Mouse (Mus musculus) layer of hippocampus, adult 9-11 months (tissue): ENCODE measurements around the gene Cntnap2.
A peak's percentile ranks its signal among the peaks of the same experiment; 100 is the strongest.

Source experiments
- DNase-seq: peaks from one replicate; pipeline ENCODE4 v3.0.0; 2022

The Cntnap2 gene

DNA sequence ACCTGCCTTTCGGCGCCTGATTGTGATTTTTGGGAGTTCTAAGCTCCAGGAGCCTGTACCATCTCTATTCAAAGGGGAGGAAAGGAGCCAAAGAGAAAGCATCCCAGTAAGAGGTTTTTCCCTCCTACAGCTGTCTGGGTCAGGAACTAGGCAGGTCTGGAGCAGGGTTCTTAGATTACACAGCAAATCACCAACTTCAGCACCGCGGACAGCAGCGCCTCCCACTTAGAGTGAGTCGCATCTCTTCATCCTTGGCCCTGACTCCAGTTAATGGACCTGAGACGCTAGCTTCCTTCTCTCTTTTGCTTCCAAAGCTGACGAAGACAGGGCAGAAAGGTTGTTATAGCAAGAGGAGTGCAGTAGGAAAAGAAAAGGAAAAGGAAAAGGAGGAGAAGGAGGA lies at the start of gene Cntnap2:
Gene Cntnap2, plus strand, starts transcription at position 267 of the 400 bp plus-strand sequence.
- DNase-seq: peak; percentile 26

DNA sequence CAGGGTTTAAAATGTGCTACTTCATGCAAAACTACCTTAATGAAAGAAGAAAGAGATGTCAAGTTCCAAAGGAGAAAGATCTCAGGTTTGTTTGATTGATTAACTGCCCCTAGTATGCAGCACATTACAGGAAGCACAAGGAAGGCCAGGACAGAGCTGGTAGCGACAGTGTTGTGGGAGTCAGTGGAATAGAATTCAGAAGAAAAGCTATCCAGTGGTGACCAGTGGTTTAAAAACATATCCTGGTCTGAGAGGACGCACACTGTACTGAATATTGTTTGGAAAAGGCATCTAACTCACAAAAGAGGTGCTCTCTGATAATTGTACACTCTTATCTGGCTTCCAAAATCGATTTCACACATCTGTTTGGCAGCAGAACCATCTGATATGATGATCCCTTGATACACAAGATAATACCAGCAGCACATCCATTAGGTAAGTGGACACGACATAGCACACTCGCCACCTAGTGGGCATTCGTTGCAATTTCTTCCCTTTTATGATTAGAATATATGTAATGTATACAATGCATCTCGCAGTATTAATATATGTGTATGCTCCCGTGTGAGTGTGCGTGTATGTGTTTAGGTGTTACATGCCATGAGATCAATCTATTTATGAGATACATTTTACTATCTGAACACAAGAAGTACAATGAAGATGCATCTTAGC lies 33.0 kb upstream of the Cntnap2 start:
- peak; percentile 31 for DNase-seq

DNA sequence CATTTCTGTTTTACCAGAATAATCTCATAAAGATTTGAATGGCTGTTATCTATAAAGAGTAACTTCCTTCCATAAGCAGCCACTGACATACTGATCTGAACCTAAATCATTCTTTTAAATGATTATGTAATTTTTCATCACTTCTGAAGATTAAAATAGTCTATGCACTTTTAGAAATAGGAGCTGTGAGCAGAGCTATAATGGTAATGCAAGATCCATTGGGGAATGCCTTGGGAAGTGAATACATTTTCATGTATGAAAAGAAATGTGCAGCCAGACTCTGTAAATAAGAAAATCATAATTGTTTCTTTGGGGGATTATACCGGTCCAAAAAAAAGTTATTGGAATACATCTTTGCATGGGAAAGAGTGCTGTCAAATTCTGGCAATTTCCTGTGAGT lies 19.7 kb upstream of the Cntnap2 start:
- no peak for DNase-seq

DNA sequence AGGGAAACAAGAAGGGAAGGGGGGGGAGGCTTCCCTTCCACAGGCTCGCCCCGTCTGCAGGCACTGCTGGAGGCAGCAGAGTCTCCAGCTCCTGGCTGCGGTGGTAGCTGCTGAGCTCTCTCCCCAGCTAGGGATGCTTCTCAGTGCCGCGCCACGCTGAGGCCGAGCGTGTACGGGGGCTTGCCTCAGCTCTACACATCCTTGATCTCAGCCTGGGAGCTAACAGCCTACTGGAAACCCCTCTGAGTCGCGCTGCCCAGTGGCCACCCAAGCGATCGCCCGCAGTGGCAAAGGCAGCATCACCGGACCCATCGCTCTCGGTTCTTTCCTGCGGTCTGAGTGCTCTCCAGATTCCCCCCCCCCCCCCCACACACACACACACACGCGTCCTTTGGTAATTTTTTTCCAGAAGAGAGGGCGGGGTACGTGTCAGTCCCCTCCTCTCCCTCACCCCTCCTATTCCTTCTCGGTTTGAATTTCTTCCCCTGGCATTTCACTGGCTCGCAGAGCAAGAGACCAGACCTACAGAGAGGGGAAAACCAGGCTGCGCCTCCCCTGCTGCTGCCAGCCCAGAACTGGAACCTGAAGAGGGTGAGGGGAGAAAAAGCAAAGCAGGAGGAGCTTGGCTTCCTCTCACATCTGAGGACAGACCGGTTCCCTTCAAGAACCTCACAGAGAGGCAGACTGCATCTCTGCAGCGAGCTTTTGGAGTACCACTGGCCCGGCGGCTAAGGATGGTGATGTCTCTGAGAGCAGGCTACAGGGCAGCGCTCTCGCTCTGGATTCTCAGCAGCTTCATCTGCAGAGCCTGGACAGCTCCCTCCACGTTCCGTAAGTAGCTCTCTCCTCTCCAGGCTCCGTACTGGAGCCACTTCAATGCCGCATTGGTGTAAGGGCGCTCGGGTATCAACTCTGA lies 657 bp downstream of the Cntnap2 start:
- peak; percentile 60 for DNase-seq

DNA sequence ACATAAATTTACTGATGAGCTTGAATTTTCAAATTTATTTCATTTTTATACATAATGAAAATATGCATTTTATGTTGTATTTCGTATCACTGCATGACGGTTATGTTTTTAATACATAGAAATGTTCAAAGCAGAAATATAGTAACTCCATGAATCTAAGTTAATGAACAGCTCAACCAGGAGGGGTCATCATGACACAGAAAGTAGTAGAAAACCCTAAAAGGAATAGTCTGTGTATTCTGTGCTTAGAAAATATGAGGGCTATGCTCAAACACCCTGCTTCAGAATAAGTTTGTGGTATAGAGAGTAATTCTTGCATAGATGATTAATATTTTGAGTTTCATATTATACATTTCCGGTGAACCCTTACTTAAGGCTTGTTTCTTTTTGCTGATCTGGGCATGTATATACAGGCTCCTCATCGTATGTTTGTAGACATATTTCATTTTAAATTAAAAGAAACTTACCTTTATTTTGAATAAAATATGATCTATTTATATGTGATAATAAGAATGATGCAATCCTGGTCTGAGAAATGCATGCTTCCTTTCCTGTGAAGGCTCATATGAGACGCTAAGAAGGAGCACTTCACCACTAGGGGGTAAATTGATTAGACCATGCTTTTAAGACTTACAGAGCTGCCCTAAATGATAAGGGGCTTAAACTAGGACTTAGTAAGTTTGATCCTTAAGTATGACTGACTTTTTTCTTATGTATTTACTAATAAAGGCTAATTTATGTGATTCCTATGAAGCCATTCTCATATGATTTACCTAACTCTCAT lies 3.2 kb downstream of the Cntnap2 start:
- DNase-seq: no peak

DNA sequence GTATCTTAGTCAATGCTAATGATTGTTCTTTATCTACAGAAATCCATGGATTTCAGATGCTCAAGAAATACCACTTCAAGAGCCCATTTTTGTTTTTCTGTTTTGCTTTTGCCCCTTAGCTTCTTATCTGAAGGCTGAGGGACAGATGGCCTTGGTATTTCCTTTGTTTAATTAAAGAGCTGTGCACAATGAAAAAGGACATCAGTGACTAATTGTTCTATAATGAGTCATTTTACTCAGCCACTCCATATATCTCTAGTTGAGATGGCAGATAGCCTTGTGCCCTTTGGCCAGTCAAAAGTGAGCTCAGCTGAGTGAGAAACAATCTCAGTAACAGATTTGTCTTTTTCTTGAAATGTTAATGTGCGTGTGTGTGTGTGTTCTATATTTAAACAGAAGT lies 29.1 kb downstream of the Cntnap2 start:
- DNase-seq: no peak

DNA sequence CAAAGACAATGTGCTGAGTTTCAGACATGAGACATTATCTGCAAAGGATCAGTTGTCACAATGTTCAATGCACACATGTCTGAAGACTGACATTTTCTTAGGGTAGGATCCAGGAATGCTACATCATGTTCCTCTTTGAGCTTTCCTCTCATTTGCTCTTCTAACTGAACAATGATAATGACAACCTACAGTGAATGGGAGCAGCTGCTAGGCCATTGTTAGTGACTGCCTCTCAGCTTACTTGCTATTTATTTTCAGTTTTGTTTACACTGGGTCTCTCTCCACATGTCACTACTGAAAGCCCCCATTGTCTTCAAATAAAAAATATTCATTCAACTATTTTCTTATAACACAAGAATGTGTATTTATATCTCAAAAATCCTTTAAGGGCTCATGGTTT lies 54.5 kb downstream of the Cntnap2 start:
- DNase-seq: no peak

DNA sequence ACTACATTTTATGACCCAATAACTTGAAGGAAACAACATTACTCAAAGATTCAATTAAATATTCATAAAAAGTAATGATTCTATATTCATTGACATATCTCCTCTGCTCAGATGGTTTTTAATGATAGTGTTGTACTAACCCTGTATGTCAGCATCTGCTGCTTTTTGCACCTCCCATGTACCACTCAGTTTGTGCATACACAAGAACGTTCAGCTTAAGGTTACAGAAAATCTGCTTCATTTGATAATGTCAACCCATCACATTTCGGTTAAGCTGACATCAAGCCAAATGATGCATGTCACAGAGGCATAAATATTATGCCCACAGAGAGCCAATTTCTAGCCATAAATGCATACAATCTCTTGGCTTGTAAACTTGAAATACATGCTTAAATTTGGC lies 85.7 kb downstream of the Cntnap2 start:
- no peak for DNase-seq

DNA sequence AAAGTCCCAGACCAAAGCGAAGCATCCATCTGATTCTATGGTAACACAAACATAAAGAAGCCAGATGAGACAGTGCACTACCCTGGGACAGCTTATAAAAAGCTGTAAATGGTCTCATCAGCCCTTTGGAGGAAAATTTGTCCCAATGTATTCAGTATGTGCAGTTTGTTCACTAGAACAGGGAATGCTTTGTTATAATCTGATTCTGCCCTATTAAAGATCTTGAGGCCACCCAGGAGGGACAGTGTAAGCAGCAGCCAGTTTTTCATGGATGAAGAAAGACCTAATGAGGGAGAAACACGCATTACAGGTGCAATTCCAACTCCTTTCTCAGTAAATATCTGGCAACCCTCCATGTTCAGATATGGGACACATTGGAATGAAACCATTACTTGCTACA lies 145.9 kb downstream of the Cntnap2 start:
- no peak for DNase-seq

DNA sequence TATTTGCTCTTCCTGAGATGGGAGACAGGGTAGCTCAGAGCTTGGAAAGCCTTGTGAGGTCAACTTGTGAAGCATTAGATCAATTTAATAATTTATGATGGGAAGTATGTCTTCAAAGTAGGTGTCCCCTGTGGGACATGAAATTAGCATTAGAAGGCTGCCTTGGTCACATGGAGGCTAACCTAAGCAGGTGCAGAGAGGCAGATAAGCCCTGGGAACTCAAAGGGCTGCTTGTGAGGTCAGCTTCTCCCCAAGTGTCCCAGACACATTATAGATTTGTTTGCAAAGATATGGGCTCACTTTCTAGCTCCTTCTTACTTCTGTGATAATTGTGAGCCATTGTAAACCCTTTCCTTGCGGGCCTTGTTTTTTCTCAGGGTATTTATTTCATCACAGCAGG lies 155.2 kb downstream of the Cntnap2 start:
- DNase-seq: no peak

DNA sequence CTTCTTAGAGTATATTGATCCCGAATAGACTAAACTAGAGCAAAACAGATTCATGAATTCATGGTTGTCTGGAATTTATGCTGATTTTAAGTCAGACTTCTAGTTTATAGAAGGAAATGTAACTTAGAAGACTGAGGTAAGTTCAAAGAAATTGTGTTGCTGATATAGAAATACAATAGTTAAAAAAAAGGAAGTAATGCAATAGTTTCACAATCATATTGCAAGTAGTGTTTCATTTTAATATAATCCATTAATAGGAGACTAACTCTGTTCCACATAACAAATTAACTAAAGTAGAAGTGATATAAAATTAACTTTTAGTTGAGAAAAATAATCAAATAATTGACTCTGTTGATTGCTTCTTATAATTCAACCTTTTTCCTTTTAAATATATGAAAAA lies 169.8 kb downstream of the Cntnap2 start:
- DNase-seq: no peak

DNA sequence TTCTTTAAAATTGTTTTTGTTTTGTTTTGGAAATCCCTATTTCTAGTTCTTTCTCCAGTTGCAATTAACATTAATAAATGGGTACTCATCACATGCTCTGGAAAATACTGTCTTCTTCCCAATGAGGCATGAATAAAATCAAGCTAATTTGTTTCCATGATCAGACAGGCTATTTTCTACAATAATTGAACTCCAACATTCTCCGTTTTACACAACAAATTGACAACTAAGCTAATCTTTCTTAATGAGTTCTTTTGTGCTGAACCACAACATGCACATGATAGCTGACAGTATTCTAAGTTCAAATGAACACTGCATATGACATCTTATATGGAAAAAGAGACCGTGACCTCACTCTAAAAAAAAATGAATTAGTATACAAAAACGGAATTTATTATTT lies 173.4 kb downstream of the Cntnap2 start:
- no peak for DNase-seq

DNA sequence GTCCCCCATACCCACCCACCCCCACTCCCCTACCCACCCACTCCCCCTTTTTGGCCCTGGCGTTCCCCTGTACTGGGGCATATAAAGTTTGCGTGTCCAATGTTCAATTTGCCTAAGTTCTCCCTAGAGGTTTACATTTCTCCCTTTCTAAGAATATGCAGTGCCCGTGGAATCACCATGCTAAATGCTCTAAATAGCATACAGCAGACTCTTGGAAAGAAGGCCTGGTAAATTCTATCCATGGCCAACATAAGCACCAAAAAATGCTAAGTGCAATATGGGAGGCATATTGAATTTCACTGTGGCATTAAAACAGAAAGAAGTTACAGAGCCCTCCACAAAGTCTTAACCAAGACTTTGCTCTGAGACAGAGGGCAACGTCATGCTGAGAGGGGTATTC lies 177.4 kb downstream of the Cntnap2 start:
- no peak for DNase-seq

DNA sequence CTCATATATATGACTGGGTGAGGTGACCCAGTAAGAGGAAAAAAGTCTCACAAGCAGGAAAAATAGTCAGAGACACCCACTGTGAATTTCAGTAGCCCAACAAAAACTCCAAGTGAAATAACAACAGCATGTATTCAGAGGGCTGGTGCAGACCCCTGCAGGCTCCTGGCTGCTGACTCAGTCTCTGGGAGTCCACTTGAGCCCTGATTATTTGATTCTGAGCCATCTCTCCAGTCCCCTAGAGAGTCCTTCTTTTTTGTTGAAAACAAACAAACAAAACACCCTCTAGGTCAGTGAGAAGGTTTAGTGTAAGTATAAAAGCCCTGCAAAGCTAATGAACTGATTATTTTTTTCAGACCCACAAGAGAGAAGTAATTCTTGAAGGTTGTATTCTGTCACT lies 179.0 kb downstream of the Cntnap2 start:
- no peak for DNase-seq

DNA sequence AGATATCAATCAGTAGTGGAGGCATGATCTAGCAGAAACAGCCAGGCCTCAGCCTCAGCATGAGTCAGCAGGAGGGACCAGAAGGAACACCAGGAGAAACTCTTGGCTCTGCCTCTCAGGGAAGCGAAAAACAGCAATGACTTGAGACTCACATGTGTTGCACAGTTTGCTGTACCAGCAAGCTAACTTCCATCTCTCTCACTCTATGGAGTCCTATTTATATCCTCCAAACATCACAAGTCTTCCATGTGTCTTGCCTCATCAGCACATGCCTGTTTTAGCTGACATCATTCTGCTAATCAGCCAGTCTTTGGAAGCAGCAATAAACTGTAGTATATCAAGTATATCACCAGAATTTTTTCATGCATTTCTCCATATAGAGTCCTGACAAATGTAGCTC lies 182.1 kb downstream of the Cntnap2 start:
- no peak for DNase-seq

DNA sequence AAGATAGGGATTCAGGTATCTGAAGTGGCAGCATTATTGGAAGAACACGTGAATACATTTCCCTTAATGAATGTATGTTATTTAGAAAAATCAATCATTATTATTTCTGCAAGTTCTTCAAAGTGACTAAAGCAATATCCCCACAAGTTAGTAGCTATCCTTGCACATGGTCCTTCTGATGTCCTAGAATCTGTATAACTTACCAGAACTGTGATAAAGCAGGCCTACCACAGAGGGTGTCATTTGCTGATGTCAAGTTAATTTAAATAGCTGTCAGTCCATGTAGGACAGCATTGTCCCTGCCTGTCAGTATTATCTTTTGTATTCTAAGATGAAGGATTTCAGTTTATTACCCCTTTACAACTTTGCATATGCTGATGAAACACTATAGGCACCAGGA lies 185.5 kb downstream of the Cntnap2 start:
- no peak for DNase-seq

DNA sequence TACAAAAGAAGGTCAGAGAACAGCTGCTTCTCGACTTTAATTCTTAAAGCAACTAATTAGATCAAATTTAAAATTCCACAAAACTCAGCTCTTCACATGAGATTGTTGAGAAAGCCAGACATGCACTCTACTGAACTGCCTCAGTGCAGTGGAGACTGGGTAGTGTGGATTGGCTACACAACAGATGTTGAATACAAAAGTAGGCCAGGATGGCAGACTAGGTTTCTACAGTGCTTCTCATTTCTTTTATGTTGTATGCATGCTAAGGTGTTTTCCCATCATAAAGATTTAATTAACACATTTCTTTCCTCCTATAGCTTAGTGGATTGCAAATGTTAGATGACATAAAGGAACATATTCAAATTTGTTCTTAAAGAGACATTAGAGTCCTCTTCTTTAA lies 198.9 kb downstream of the Cntnap2 start:
- no peak for DNase-seq

DNA sequence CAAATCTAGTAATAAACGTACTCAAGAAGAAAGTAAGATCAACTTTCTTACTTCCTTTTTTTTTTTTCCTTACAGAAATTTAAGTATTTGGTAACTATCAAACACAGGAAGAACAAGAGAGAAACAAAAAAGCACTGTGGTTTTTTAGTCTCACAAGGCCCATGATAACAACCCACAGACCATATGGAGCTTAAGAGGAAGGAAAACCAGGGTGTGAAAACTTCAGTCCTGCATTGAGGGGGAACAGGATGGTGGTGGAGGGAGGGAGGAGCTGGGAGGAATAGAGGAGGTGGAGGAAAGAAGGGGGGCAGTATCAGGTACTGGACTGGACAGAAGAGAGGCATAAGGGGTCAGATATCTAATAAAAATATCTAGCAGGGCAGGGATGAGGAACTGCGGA lies 212.4 kb downstream of the Cntnap2 start:
- DNase-seq: peak; percentile 8

DNA sequence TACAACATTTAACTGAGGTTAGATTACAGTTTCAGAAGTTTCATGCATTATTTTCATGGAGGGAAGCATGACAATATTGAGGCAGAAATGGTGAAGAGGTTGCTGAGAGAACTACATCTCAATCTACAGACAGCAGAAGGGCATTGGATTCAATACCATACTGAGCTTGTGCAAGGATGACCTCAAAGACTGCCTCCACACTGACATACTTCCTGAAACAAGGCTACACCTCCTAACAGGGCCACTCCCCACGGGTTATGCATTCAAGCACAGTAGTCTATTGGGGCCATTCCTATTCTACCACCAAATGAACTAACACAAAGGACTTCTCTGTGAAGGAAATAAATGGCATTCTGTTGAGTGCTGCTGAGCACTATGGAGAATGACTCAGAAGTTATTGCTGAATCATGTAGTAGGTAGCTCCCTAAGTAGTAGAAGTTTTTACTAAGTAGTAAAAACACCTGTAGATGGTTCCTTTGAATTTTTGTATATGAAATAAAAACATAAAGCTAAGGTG lies 214.2 kb downstream of the Cntnap2 start:
- no peak for DNase-seq

DNA sequence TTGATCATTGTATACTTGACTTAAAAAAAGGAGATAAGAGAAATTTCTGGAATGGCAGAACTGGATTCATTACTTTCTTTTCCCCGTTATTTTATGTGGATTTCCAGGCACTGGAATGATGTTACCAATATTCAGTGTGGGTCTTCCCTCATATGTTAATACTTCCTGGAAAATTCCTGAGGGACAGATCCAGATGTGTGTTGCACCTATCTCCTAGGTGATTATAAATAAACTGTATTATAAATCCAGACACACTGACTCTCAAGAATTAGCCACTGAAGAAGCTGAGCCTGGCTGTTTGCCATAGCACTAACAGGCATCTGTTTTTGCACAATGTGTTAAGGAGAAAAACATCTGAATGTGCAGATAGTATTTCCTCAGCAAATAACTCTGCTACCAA lies 231.0 kb downstream of the Cntnap2 start:
- no peak for DNase-seq

DNA sequence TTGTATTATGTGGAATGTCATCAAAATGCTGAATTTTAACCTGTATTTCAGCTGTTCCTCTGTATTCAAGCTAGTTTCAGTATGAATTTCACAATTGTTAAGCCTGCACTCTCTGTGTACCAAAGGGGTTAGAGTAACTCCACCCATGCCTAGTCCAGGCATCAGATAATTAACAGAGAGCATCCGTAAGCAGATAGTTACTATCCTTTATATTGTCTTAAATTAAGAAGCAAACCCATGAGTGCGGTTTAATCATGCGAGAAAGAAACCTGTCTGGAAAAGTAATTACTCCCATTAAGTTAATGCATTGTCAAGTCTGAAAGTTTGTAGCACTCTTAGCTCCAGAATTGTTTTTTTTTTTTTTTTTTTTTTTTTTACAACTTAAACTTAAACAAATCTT lies 258.3 kb downstream of the Cntnap2 start:
- DNase-seq: no peak

DNA sequence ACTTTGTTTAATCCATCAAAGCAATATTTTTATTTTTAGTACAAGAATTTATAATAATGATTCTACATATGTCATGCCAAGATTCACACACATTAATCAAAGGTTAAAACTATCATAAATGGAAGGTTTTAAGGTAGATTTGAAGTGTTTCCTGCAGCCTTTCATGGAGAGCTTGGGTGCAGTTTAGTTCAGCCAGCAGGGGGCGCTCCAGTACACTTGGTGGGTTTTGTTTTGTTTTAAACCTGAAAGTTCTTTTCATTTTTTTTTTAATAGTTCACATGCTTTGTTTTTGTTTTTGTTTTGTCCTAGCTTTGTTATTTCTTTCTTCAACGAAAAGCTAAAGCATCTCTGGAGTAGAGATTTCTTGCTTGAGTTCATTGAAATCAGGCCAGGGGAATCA lies 264.3 kb downstream of the Cntnap2 start:
- no peak for DNase-seq

DNA sequence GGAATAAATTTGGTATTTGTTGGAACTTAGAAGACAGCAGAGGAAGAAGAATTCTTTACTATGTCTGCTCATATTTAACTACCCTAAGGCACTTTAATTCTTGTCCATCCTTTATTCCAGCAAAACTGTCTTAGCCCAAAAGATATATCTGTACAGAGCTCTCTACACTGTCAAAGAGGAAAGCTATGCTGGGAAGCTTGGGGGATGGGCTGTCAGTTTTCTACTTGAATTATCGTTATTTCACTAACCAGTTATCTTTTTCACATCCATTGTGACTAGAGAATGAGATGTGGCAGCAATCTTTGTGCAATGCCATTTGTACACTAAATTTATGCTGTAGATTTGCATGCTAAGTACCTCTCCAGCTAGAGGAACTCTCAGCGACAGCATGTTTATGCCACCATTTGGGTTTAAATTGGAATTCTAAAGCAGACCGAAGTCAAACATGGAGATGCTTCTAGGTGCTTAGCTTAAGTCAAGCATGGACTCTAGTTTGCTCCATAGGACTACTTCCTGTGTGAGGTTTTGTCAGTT lies 268.9 kb downstream of the Cntnap2 start:
- no peak for DNase-seq
